Mouse (Mus musculus): Measurements from ENCODE around the gene Hoxd8. TPM values are rescaled to one million over a fixed set of nuclear protein-coding genes. Genes with fewer than 3 reads are reported as not detected.

The Hoxd8 gene
- total RNA-seq, 2 experiments from 2014 or later, result 30.0 to 38.2 TPM

GRCm38 (mm10) chr2:74726973-74727639, 22.7 kb downstream of the Hoxd8 start:
- intact Hi-C loops (cut with DNase I; ENCODE audit: low total_unique reads), result no loop called here
- DNase-seq, result no peak

GRCm38 (mm10) chr2:74727640-74728302, 23.4 kb downstream of the Hoxd8 start:
- DNase-seq, result no peak
- intact Hi-C loops (cut with DNase I; ENCODE audit: low total_unique reads), result no loop called here

DNA sequence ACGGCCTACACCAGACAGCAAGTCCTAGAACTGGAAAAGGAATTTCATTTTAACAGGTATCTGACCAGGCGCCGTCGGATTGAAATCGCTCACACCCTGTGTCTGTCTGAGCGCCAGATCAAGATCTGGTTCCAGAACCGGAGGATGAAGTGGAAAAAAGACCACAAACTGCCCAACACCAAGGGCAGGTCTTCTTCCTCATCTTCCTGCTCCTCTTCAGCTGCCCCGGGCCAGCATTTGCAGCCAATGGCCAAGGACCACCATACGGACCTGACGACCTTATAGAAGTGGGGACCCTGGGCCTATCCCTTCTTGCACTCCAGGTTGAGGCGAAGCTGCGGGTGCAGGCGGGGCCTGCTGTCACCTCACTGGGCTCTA, 23.9 kb downstream of the Hoxd8 start:
- no peak for DNase-seq
- intact Hi-C loops (cut with DNase I; ENCODE audit: low total_unique reads), result no loop called here

DNA sequence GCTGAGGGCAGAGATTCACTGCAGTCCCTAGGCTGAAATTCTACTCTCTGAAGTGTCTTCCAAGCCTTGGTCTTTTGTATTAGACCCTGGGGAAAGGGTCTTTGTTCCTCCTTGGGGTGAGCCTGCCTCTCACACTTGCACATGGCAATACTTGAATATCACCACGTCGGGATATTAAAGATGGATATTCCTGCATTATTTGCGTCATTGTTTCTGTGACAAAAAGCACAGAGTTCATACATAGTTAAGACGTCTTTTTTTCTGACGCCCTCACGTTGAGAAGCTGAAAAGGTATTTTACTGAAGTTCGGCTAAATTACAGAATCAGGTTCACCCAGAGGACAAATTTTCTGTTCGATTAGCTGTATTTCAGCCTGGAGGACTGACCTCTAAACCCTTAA, 25.9 kb downstream of the Hoxd8 start:
- intact Hi-C loops (cut with DNase I; ENCODE audit: low total_unique reads), result no loop called here
- DNase-seq, result no peak

DNA sequence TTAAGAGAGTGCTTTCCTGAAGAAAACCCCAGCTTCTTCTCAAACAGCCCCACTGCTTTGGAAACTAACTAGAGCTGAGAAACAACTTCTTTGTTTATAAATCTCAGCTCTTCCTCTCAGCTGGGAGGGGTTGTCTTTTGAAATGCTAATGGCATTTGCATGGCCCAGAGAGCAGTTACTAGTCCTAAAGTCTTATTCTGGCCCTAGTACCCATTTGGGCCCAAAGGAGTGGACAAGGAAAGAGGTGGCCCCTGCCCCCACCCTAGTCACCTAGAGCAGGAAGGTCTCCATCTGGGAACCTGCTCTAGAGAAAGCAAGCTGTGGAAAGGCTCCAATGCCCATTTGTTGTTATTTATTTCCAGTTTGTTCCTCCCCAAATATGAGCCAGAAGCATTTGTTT, 26.6 kb downstream of the Hoxd8 start:
- intact Hi-C loops (cut with DNase I; ENCODE audit: low total_unique reads), result no loop called here
- DNase-seq, result no peak

DNA sequence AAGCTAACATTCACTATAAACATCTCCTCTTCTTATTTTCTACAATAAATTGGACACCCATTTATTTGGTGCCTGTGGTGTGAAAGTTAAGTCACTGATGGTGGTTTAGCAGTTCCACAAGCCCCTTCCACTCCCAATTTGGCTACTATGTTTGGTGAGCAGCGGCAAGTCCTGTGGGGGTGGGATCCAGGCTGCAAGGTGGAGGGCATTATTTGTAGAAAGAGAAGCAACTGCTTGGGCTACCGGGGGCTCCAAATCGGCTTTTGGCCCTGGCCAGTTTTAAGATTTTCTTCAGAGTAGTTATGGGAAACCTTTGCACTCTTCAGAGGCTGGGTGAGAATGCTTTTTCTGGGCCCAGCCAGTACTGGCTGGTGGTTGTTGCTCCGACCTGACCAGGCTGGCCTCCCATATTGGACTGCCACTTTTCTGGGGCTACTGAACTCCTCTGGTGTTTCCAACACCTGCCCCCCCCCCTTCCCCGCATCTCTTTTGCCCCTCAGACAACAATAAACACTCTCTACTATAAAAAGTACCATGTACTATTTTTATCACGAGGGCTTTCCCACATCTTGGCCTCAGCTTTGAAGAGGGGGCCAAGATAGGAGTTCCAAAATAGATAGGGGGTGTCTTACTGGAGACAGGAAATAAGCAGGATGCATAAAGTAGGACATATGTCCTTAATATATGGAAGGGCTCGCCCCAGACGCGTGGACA, 27.5 kb downstream of the Hoxd8 start:
- no peak for DNase-seq
- intact Hi-C loops (cut with DNase I; ENCODE audit: low total_unique reads), result no loop called here

DNA sequence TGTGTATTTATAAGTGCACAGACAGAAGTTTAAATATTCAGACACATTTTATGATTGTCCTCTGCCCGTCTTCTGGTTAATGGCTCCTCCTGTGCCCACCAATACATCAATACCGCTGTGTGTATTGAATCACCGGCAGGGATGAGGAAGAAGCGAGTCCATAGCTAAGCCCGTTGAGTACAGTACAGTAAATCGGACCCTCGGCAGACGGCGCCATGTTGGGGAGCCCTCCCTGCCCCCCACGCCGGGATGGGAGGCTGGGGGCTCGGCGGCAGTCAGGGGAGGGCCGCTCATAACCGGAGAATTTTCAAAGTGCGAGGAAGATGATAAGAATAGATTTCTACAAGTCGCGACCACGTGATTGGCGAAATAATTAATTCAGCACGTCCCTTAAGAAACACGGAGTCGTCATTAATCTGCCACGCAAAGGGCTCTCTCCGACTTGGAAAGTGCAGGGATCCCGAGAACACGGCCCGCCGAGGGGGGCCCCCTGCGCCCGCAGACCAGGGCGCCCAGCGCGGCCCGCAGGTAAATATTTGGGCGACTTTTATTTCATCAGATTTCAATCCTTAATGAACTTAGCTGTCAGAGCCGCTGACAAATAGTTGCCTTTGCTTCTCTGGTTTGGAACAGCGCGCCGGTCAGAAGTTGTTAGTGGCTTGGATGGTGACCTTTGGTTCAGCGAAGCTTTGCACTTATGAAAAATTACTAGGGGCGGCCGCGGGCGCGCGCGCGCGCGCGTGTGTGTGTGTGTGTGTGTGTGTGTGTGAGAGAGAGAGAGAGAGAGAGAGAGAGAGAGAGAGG, 28.3 kb downstream of the Hoxd8 start:
- intact Hi-C loops (cut with DNase I; ENCODE audit: low total_unique reads), result no loop called here
- no peak for DNase-seq

GRCm38 (mm10) chr2:74733317-74733661, 28.9 kb downstream of the Hoxd8 start:
- intact Hi-C loops (cut with DNase I; ENCODE audit: low total_unique reads), result no loop called here
- no peak for DNase-seq

GRCm38 (mm10) chr2:74733765-74734164, 29.4 kb downstream of the Hoxd8 start:
- intact Hi-C loops (cut with DNase I; ENCODE audit: low total_unique reads), result no loop called here
- DNase-seq, result no peak

GRCm38 (mm10) chr2:74734451-74734850, 30.0 kb downstream of the Hoxd8 start:
- DNase-seq, result no peak
- intact Hi-C loops (cut with DNase I; ENCODE audit: low total_unique reads), result no loop called here

GRCm38 (mm10) chr2:74734996-74735811, 30.8 kb downstream of the Hoxd8 start:
- intact Hi-C loops (cut with DNase I; ENCODE audit: low total_unique reads), result no loop called here

DNA sequence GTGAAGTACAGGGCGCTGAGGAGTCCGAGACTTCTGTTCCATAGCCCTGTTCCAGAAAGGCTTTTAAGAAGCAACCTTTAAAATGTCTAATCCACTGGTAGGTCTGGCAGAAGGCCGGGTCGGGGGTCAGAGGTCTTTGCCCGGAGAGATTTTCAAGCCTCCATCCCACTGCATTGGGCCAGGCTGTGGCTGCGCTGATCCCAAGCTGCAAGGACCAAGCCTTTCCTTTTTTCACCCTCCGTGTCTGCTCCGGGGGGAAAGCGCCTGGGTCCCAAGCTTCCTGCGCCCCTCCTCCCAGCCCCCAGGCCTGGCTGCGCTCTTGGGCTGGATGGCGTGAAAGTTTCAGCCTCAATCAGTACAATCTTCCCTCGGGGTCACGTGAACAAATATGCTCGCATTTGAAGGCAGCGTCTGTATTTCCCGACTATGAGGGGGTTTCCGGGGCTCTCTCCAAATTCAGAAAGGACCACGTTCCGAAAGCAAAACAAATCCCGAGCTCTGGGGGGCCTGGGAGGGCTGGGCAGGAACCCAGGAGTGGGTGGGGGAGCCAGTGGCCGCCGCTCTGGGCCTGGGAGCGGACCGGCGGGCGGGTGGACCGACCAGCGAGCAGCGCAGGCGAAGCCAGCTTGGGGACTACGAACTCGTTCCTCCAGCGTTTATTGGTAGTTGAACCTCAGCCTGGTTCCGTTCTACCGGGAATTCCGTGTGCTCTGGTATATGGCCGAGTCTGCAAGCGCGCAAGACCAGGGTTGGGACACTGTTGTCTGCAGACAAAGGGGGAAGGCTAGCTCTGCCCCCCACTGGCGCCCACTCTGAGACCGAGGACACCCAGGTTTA, 31.7 kb downstream of the Hoxd8 start:
- no peak for DNase-seq
- intact Hi-C loops (cut with DNase I; ENCODE audit: low total_unique reads), result no loop called here

More at GRCm38 (mm10) chr2:74734996-74735811, 30.8 kb downstream of the Hoxd8 start:
- no peak for DNase-seq

GRCm38 (mm10) chr2:74736688-74737577, 32.5 kb downstream of the Hoxd8 start:
- intact Hi-C loops (cut with DNase I; ENCODE audit: low total_unique reads), result no loop called here
- DNase-seq, result no peak

DNA sequence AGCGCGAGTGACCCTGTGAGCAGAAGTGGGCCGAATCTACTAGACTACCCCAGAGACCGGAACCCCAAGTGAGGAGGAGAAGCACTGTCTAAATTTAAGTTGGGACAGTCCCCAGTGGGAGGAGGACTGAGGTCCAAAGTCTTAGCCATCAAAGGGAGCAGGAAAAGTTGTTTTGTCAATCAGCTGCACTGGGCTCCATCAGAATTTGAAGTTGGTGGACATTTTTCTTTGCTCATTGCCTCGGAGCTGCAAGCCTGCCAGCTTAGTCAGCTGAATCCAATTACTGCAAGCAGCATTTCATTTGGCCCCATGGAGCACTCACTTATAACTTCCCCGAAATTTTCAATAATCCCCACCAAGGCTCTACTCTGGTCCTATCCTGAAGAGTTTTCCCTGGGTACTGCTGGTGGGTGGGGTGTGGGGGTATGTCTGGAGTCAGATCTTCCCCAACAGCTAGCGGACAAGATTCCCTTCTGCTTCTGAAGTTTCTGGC, 33.2 kb downstream of the Hoxd8 start:
- intact Hi-C loops (cut with DNase I; ENCODE audit: low total_unique reads), result no loop called here
- DNase-seq, result no peak

DNA sequence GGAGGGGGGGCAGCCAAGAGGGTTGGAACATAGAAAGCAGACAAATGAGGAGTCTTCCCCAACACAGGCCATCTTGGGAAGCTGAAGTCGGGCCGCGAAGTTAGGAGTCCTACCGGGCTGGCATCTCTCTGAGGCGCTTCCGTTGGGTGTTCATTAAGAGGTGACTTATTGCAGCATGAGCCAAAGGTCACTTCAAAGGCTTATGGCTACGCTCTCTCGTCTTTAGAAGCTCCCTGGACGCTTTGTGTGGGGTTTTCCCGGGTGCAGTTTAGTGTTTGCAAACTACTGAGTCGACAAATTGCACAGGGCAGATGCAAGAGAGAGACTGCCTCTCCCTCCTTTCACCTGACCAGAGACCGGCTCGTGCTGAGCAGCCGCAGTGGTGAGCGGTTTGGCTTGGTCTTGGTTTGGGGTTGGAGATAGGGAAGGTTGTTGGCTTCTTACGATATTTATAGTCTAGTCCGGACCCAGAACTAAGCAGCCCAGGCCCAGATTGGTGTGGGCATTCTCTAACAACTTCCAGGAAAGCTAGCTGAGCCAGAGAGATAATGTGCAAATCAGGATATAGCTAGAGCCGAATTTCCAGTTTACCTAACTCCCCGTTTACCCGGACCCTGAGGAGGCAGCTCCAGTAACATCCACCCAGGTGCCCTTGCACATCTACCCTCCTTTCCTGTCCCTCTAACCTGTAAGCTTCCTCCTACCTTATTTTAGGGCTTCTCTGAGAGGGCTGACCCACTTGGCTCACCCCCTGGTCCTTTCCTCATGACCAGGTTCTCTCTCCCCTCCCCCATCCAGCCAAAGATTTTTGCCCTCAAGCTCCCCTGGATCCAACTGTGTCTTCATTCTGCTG, 34.4 kb downstream of the Hoxd8 start:
- intact Hi-C loops (cut with DNase I; ENCODE audit: low total_unique reads), result no loop called here
- DNase-seq, result no peak

GRCm38 (mm10) chr2:74739476-74739800, 35.0 kb downstream of the Hoxd8 start:
- intact Hi-C loops (cut with DNase I; ENCODE audit: low total_unique reads), result no loop called here
- no peak for DNase-seq

DNA sequence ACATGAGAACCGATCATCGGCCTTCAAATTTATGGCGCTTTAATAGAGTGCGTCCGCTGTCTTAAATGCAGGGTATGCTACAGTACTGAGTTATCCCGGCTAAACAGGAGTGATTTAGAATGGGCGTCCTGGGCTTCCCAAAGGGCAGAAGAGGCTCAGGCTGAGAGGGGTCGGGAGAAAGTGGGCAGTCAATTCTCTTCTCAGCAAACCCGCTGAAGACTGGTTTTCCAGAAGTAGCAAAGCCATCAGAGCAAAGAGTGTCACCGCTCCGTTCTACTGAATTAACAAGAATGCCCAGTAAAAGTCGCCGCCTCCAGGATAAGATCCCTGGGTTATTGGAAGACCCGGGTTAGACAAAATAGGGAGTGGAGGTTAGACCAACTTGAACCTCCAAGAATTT, 35.5 kb downstream of the Hoxd8 start:
- intact Hi-C loops (cut with DNase I; ENCODE audit: low total_unique reads), result no loop called here
- DNase-seq, result no peak
